Mouse (Mus musculus) adrenal gland, adult 18-20 months (tissue): ENCODE data around the gene Syt16. TPM values are rescaled to one million over a fixed set of nuclear protein-coding genes. Genes with fewer than 3 reads are reported as not detected.

Source experiments
- DNase-seq, 2 experiments: peaks; one replicate each; pipeline ENCODE4 v3.0.0; 2021 to 2022; ENCODE audit warnings: low spot score in 2 of 2
- total RNA-seq, 2 experiments: library from RNA; stranded (reverse); gene quantifications; 1 replicate in 1 of 2; 2 replicates in 1 of 2; pipeline ENCODE4 v1.2.3; 2021

The Syt16 gene
- total RNA-seq, 2 experiments from 2014 or later, result 0.30 to 0.32 TPM

GRCm38 (mm10) chr12:74212156-74212555 lies 214.7 kb downstream of the Syt16 start:
- no peak for DNase-seq

DNA sequence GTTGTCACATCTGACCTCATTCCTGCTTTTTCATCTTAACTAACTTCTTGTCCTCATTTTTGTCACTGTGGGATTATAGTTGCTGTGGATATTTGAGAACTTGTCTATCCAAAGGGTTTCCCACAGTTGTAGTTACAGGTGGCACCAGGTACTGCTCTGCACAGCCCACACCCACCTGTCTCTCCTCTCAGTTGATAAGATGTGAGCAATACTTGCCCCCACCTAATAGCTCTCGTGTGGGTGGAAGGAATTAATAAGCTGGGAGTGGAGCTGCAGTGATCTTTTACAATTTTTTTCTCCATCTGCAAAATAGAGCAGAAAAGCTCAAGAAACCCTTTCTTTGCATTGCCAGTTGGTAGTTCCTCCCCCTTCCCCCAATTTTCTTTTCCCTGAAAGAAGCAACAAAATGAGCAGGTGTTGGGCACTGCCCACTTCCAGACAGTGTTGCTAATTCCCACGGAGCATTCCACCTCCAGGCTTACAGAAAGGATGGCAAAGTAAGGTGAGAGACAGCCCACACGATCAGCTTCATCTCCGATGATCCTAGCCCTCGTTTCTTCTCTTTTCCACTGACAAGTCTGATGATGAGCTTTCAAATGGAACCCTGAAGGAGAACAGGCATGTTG lies 218.8 kb downstream of the Syt16 start:
- DNase-seq, result no peak

- no peak for DNase-seq
Observed at GRCm38 (mm10) chr12:74219909-74220308, 222.4 kb downstream of the Syt16 start.

GRCm38 (mm10) chr12:74220651-74221050 lies 223.2 kb downstream of the Syt16 start:
- DNase-seq, result no peak

DNA sequence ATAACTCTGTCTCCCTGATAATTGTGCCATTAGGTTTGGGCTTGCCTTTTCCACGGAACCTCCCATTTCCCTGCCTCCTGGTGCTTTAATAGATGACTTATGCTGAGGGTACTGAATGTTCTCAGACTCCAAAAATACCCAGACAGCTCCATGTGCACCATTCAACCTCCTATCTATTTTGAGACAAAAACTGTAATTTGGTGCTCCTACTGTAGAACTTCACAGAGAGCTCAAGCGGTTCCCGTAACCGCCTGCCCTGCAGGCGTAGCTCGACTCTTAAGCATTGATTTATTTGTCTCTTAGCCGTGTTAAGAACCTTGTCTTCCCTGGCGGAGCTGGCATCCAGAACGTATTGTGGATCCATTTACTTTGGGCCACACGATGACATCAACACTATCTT lies 233.3 kb downstream of the Syt16 start:
- no peak for DNase-seq

- no peak for DNase-seq
Observed at GRCm38 (mm10) chr12:74232845-74233244, 235.4 kb downstream of the Syt16 start.

DNA sequence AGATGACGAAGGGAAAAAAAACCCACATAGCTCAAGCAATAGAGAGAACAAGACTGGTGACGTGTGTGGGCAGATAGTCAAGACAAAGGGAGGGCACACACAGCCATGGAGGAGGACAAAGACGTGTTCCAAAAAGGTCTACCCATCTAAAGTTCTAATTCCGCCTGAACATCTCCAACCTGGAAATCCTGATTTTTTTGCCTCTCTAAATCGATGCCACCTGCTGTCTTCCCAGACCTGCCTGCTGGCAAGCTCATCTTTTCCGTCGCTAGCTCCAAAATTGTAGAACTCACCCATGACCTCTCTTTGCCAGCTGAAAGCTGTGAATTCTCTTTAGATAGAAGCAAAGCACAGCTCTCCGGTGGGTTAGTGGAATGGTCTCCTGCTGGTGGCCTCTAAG lies 238.7 kb downstream of the Syt16 start:
- no peak for DNase-seq

DNA sequence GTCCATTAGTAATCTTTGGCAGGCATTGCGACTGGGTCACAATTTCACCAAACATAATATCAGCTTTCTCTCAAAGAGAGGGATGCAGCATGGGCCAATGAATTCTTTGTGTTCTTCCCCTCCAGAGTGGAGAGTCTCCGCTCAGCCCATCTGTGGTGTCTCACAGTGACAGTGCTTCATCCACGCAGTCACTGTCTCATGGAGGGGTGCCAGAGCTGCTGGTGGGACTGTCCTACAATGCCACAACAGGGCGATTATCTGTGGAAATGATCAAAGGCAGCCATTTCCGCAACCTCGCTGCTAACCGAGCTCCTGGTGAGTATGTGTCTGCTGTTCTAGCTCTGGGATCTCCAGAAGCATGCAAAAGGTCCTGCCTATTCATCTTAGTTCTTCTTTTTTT lies 240.6 kb downstream of the Syt16 start:
- DNase-seq, result no peak

DNA sequence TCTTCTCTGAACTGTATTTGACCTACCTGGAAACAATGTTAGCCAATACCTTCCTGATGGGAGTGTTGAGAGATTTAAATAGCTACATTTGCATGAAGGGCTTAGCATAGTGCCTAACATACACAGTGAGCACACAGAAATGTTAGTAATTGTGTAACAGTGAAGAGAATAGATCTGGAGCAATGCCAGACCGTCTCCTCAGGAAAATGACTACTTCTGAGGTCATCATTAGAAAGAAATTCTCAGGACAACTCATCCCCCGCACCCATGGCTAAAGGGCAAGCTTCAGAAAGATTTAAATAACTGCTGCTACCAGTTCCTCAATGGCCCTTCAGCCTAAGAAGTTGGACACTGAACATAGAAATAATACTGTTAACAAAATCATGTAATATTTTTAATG lies 241.3 kb downstream of the Syt16 start:
- DNase-seq, result no peak

DNA sequence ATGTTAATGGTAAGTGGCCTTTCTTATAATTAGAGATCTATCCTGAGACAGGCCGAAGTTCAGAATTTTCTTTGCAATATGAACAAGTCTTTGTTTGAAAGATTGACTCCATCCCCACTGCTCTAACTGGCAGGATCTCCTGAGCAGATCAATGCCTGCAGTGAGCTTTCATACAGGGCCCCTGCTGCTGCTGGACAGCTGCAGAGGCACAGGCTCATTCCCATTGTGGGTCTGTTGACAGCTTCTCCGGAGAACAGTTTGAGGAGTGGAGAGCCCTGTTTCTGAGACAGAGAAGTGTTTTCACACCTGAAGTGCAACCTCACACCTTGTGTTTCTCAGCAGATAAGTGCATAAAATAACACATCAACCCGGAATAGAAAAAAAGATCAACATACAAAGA lies 267.4 kb downstream of the Syt16 start:
- no peak for DNase-seq

DNA sequence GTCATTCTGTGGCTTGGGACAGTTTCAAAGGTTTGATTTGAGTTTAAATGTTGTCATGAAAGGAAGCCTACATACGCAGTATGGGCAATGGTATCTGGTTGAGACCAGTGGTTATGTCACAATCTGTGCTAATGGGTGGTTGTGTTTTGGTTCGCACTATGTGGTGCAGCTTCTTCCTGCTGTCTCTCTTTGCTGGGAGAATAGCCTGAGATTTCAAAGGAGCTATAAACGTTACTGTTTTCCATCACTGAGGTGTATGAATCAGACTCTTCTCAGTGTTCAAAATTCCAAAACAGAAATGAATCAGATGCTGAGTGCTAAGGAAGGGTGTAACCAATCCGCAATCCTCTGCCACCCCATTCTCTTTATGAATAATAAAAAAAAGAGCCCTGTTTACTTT lies 269.6 kb downstream of the Syt16 start:
- DNase-seq, result no peak

- DNase-seq, result no peak
Observed at GRCm38 (mm10) chr12:74268644-74269285, 271.3 kb downstream of the Syt16 start.

DNA sequence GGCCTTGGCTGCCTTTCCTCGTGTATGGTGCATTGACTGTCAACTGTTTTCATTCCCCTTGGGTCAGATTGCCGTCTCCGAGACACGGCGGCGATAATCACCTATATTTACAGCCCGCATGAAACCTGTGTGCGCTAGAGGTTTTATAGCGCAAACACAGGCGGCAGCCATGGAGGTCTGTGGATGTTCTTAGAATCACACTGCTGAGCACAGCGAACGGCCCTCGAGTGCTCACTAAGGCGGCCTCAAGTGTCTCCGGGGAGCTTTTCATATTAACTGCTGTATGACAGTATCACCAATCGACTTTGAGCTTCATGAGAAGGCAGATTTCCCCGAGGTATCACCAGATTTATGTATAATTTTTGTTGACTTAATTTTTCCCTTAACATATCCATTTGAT lies 275.1 kb downstream of the Syt16 start:
- no peak for DNase-seq

DNA sequence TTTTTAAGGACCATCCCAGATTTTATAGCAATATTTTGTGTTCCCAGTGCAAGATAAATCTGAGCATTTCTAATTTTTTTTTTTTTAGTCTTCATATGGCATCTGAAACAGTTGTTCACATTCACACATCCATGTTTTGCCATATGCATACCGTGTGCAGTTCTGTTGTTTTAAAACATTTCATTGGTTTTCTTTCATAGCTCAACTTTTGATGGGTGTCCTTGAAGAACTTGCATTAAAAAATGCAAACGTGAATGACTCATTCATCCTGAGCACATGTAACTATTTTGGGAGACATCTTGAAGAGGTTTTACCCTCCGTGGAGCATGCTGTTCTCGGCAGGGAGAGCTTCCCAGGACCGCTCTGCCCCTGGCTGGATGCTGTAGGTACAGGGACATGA lies 279.8 kb downstream of the Syt16 start:
- no peak for DNase-seq

DNA sequence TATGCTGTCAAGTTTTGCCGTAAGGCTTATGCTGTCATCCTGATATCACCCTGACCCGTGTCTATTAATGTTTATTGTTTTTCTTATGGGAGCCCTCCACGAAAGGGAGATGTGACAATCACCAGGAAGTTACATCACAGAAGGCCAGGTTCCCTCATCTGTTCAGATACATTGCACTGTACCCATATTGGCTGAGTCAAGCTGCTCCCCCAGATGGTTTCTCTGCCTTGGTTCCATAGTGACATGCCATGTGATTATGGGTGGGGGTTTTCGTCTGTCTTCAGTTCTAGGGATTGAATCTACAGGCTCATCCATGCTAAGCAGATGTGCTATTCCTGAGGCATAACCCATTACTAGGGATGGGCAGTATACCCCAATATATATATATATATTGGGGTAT lies 283.9 kb downstream of the Syt16 start:
- DNase-seq, result no peak

DNA sequence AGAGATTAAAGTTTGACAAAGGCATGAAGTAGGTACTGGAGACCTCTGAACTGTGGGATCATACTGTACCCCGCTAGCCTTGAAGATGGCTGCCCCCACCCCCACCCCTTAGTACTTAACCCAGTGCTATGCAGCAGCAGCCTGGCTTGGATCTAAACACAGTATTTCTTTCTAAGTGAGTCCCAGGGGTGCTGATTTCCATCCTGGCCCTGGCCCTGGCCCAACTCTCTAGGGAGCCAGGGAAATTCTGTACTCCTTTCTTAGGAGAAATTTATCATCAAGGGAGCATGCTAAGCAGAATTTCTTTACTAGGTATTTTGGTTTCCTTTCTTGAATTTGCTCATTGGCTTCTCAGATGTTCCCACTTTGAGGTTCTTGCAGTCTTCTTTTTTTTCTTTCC lies 285.4 kb downstream of the Syt16 start:
- DNase-seq, result no peak

- peak; percentile 23 to 31 for DNase-seq
Observed at GRCm38 (mm10) chr12:74284020-74284684, 286.7 kb downstream of the Syt16 start.

- DNase-seq, result no peak
Observed at GRCm38 (mm10) chr12:74284685-74285054, 287.2 kb downstream of the Syt16 start.

- DNase-seq, result no peak
Observed at GRCm38 (mm10) chr12:74290983-74291382, 293.5 kb downstream of the Syt16 start.

DNA sequence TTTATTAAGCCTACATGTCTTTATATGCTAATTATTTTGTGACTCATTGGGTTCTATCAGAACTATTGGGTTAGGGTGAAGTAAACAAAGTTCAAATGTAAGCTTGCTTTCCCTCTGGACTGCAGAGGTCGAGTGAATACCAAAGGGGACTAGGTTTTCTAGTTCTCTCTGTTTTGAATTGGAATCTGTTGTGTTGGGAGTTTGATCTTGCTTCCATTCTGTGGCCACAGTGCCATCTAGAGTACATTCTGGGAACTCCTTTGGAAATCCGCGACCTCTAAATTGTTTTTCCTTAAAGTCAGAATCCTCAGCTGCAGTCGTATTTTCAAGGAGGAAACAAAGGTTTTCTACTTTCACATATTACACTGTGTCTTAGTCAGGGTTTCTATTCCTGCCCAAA lies 296.2 kb downstream of the Syt16 start:
- peak; percentile 19 to 25 for DNase-seq

GRCm38 (mm10) chr12:74296374-74296773 lies 298.9 kb downstream of the Syt16 start:
- no peak for DNase-seq

- DNase-seq, result no peak
Observed at GRCm38 (mm10) chr12:74301559-74301958, 304.1 kb downstream of the Syt16 start.
